Mouse (Mus musculus) olfactory bulb, adult 2 months (tissue): ENCODE data around the gene 2010109A12Rik. TPM values are rescaled to one million over a fixed set of nuclear protein-coding genes. Genes with fewer than 3 reads are reported as not detected.

Experiments used
- H3K27ac ChIP-seq: fragments of 200-500 bp; 2 replicates; pipeline ENCODE4 v1.5.1; 2012; ENCODE audit warnings: low read depth, low read length; ENCODE audit not compliant: insufficient read depth
- H3K4me1 ChIP-seq: fragments of 200-500 bp; 2 replicates; pipeline ENCODE4 v1.6.1; 2012; ENCODE audit warnings: low read length; ENCODE audit not compliant: control insufficient read depth, insufficient read depth
- H3K4me3 ChIP-seq: fragments of 200-500 bp; 2 replicates; pipeline ENCODE4 v1.5.1; 2012; ENCODE audit warnings: mild to moderate bottlenecking, low read depth, low read length, moderate library complexity; ENCODE audit not compliant: insufficient read depth
- CTCF ChIP-seq: fragments of 200-500 bp; IDR thresholded peaks from 2 replicates; pipeline ENCODE4 v1.5.1; 2012; ENCODE audit warnings: low read depth, mild to moderate bottlenecking, low read length, moderate library complexity; ENCODE audit not compliant: insufficient read depth
- POLR2A ChIP-seq: fragments of 200-500 bp; IDR thresholded peaks from 2 replicates; pipeline ENCODE4 v1.6.1; 2012; ENCODE audit warnings: mild to moderate bottlenecking, low read depth, low read length, moderate library complexity; ENCODE audit not compliant: insufficient read depth
- WGBS: fragments of 180-500 bp; shearing (Covaris S2); methylation state at CpG from one replicate; pipeline ENCODE4 v1.1.7; 2018; 5-methylcytosine and 5-hydroxymethylcytosine counted together
- polyA plus RNA-seq: library from polyadenylated mRNA; stranded (reverse); fragments of >200 nt; gene quantifications from 2 replicates; pipeline ENCODE4 v1.2.4, GENCODE M21; 2012; ENCODE audit warnings: low replicate concordance; ENCODE audit not compliant: missing spikeins, insufficient read depth, insufficient read length

2010109A12Rik gene
- not detected in 2 replicates for polyA plus RNA-seq

- Histone ChIP-seq H3K27ac (peak within 1 kb of the TSS; percentile 97), H3K4me1 (no peaks in the 10 kb centered on the region), H3K4me3 (peak within 1 kb of the TSS; percentile 61)
- WGBS = under 1% methylated on average over 79 of the region's 79 CpGs
- TF ChIP-seq POLR2A (peak; percentile 70), CTCF (no peak)
Observed at GRCm38 (mm10) chr5:93206109-93207005, at the start of gene 2010109A12Rik, which contains the start of gene Ccni. Gene 2010109A12Rik, plus strand, starts transcription at chr5:93206518. Gene Ccni, minus strand, starts transcription at chr5:93206495.

GRCm38 (mm10) chr5:93163541-93163940, 42.8 kb upstream of the 2010109A12Rik start:
- TF ChIP-seq CTCF = no peak
- TF ChIP-seq POLR2A = no peak
- WGBS = 65% methylated on average over 3 of the region's 3 CpGs

GRCm38 (mm10) chr5:93167919-93168516, 38.3 kb upstream of the 2010109A12Rik start:
- TF ChIP-seq CTCF (no peak), POLR2A (no peak)
- H3K4me3 ChIP-seq = no peak overlapping the region
- 86% methylated on average over 11 of the region's 11 CpGs for WGBS
- no peak overlapping the region for H3K27ac ChIP-seq
- H3K4me1 ChIP-seq = no peaks in the 10 kb centered on the region

More at GRCm38 (mm10) chr5:93163541-93163940, 42.8 kb upstream of the 2010109A12Rik start:
- Histone ChIP-seq H3K4me1 (no peaks in the 10 kb centered on the region), H3K4me3 (no peak overlapping the region), H3K27ac (no peak overlapping the region)

- 79% methylated on average over 6 of the region's 6 CpGs for WGBS
- TF ChIP-seq CTCF = no peak
- TF ChIP-seq POLR2A = no peak
- Histone ChIP-seq H3K27ac (no peak overlapping the region), H3K4me3 (no peak overlapping the region), H3K4me1 (no peaks in the 10 kb centered on the region)
Observed at GRCm38 (mm10) chr5:93168654-93169053, 37.7 kb upstream of the 2010109A12Rik start.

GRCm38 (mm10) chr5:93171420-93171819, 34.9 kb upstream of the 2010109A12Rik start:
- TF ChIP-seq POLR2A (no peak), CTCF (no peak)
- 97% methylated on average over 15 of the region's 15 CpGs for whole genome bisulfite sequencing
- H3K4me1 ChIP-seq = no peaks in the 10 kb centered on the region
- H3K4me3 ChIP-seq = no peak overlapping the region
- no peak overlapping the region for H3K27ac ChIP-seq

GRCm38 (mm10) chr5:93172536-93172935, 33.8 kb upstream of the 2010109A12Rik start:
- Histone ChIP-seq H3K27ac (no peak overlapping the region), H3K4me3 (no peak overlapping the region), H3K4me1 (no peaks in the 10 kb centered on the region)
- WGBS = 63% methylated on average over 6 of the region's 6 CpGs
- TF ChIP-seq CTCF (no peak), POLR2A (no peak)

- Histone ChIP-seq H3K27ac (no peak overlapping the region), H3K4me3 (no peak overlapping the region), H3K4me1 (no peaks in the 10 kb centered on the region)
- 85% methylated on average over 6 of the region's 6 CpGs for WGBS
- TF ChIP-seq POLR2A (no peak), CTCF (no peak)
Observed at GRCm38 (mm10) chr5:93174675-93175074, 31.6 kb upstream of the 2010109A12Rik start.

GRCm38 (mm10) chr5:93178616-93179015, 27.7 kb upstream of the 2010109A12Rik start:
- Histone ChIP-seq H3K27ac (no peak overlapping the region), H3K4me3 (no peak overlapping the region), H3K4me1 (no peaks in the 10 kb centered on the region)
- TF ChIP-seq CTCF = no peak
- 68% methylated on average over 6 of the region's 6 CpGs for WGBS

- Histone ChIP-seq H3K4me1 (peaks cover 2% of the 10 kb centered on the region; the same call in 1 of the 2 replicates), H3K27ac (no peak overlapping the region), H3K4me3 (no peak overlapping the region)
- WGBS = 16% methylated on average over 2 of the region's 2 CpGs
- TF ChIP-seq POLR2A (no peak), CTCF (no peak)
Observed at GRCm38 (mm10) chr5:93180252-93180651, 26.1 kb upstream of the 2010109A12Rik start.

GRCm38 (mm10) chr5:93183311-93183710, 23.0 kb upstream of the 2010109A12Rik start:
- Histone ChIP-seq H3K4me1 (peaks cover 2% of the 10 kb centered on the region; the same call in 1 of the 2 replicates), H3K4me3 (no peak overlapping the region), H3K27ac (no peak overlapping the region)
- WGBS = 79% methylated on average over 6 of the region's 6 CpGs
- TF ChIP-seq POLR2A (no peak), CTCF (no peak)
